Mouse (Mus musculus) spleen, adult 12 weeks (tissue): ENCODE results near the gene Drosha.
"Not testable (repeated sequence)": the region's sequence is repeated elsewhere in the genome, so short reads cannot be mapped to it uniquely, and the experiment has no call there.

Source experiments
- DNase-seq: peaks from one replicate; pipeline ENCODE4 v3.0.0; 2022; ENCODE audit warnings: low spot score

The Drosha gene

DNA sequence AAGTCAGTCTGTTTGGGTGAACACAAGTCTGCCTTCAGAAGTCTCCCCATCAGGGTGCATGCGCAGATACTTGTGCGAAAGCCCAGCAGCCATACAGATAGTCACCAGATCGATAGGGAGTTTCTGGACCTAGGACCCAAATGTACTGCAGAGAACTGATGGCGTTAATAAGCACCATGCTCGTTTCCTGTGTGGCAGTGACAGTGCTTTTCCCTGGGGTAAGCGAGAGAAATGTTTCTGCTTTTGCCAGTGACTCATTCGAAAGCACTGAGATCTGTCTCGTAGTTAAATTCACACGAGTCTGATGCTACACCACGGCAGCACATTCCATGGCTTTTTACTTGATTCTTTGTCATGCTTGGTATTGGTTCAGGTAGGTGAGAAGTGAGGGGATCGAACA, 60.7 kb downstream of the Drosha start:
- DNase-seq, result no peak

DNA sequence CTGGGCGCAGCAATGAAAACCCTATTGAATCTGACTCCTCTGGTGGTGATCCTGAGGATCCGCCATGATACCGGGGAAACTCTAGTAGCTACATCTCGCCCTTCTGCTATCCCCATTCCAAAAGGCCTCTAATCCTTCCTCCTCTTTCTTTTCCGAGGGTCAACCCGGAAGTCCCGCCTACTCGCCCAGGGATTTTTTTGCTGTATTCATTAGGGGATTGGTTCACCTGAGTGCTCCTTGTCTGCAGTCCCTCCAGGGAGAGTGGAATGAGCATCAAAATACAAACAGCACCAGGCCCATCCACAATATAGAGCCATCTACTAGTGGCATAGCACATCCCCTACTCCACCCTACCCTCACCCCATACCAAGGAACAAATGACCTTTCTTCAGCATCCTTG, 62.6 kb downstream of the Drosha start:
- DNase-seq, result no peak

DNA sequence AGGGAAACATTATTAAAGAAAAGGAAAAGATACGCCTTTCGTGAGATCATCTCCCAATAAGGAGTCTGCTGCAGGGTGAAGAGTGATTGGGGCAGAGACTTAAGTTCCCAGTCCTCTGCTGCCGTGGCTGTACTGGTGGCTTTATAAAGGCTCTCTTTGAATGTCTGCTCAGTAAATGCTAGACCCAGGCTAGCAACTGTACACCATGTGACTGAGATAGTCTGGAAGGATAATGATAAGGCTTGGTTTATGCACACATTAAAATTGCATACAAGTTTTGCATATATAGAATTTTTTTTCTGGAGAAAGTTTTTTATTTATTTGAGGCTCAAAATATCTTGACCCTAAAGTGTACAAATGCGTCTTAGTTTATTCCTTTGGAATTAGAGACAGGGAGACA, 63.7 kb downstream of the Drosha start:
- DNase-seq, result no peak

DNA sequence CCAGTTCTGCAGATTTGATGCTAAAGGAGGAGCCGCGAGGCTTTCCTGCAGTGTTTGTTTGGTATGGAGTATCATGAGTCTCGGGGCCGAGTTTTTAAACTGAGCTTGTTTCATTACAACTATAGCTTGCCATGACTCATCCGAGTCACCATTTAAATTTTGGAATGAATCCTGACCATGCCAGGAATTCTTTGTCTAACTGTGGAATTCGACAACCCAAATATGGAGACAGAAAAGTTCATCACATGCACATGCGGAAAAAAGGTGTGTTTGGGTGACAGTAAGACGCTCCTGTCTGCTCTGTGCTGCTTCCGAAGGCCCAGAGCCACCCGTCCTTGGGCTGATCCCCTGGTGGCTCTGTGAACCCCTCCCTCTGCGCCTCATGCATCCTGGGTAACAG, 65.3 kb downstream of the Drosha start:
- DNase-seq, result no peak

DNA sequence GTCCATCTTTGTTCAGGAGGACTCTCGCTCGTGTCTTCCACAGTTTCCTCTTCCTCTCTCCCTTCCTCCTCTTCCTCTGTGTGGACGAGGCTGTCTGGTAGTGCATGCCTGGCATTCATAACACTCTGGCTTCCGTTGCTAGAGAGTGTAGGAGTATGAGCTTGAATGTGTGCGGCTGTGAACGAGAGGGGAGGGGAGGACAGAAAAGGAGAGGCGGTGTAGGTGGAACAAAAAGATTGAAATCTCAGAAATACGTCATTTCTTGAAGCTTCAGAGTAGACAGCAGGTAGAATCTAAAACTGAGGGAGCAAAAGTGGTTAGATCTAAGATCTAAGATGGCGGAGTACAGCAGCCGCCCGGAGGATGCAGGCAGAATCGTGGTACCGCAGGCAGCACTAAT, 70.8 kb downstream of the Drosha start:
- DNase-seq, result no peak

DNA sequence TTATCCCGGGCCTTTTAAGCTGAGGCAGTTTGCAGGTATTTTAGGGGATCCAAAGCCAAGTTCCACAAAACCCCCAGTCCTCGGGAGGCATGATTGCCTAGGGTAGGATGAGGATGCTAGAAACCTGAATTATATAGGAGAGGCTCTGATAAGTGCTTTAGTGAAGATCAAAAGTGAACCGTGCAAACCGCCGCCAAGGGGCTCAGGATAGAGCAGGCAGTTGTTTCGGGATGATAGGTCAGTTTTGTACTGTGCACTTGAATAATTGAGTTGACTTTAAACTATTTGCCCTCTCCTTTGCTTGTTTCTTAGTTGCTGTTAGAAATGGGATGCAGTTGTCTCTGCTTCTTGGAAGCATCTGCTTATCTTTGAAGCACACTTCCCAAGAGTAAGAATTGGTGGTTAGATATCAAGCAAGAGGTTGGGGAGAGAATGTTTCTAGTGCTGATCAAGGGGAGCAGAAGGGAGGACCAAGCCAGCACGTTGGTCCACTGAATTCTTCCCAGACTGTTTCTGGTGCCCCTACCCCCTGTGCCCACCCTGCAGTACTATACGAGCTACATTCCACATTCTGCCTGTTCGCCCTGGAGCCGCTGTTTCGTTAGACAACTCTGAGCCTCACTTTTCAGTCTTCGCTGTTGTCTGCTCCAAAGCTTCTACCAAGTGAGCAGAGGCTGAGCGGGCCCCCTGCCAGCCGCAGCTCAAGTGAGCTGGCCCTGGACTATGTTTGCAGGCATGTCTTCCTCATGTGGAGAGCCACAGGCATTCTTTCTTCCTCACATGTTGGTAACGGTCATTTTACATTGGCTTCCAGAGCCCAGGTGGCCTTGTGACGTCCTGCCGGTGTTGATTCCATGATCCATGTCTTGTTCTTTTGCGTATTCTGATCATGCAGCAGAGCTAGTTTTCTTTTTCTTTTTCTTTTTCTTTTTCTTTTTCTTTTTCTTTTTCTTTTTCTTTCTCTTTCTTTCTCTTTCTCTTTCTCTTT, 71.7 kb downstream of the Drosha start:
- DNase-seq, result peak; percentile 16

DNA sequence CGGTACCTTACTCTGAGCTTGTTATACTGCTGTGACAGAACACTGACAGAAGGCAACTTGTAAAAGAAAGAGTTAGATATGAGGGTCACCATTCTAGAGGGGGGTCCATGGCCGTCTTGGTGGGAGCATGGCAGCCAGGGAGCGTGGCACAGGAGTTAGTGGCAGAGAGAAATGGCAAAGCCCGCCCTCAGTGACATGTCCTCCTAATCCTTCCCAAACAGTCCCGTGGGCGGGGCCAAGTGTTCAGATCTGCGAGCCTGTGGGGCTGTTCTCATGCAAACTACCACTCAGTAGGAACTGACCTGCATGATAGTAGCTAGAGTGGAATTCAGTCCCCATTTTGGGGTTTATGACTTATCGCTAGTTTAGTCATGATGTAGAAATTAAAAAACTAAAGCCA, 73.2 kb downstream of the Drosha start:
- DNase-seq, result no peak

DNA sequence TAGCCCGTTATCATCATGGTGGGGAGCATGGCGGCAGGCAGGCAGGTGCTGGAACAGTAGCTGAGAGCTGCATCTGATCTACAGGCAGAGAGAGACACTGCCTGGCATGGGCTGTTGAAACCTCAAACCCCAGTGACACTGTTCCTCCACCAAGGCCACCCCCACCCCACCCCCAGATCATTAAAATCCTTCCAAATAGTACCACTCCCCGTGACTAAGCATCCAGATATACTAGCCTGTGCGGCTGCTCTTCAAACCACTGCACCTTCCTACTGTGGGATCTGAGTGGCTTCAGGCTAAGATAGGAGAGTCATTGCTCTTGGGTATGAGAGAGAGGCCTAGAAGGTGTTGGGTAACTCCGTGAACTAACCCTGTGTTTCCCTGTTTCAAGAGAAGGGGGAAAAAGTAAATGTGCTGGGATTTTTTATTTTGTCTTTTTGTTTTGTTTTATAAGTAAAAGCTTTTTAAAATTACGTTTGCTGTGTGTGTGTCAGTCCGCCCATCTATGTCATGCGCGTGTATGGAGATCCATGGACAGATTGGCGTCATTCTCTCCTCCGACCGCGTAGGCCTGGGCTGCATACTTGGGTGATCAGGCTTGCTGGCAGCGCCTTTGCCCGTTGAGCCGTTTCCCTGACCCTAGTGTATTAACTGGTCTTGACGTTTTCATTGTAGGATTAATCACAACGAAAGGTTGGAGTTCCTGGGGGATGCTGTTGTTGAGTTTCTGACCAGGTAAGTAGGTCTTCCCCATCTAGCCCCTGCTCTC, 76.0 kb downstream of the Drosha start:
- no peak for DNase-seq

DNA sequence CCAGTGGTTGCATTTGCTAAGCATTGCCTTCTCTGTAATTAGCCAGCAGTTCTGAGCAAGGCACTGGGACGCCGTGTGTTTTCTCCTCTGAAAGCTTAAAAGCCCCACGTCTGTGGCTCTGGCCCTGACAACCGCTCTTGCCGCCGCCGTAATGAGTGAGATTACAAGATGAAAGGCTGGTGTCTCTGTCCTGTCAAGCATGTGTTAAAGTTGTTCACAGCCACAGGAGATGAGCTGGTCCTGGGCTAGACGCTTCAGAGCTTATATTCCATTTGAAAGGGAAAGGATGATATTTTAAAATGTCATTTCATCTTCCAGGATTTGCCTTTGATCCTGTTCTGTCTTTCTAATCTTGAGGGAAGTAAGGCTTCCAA, 76.6 kb downstream of the Drosha start:
- DNase-seq, result no peak

DNA sequence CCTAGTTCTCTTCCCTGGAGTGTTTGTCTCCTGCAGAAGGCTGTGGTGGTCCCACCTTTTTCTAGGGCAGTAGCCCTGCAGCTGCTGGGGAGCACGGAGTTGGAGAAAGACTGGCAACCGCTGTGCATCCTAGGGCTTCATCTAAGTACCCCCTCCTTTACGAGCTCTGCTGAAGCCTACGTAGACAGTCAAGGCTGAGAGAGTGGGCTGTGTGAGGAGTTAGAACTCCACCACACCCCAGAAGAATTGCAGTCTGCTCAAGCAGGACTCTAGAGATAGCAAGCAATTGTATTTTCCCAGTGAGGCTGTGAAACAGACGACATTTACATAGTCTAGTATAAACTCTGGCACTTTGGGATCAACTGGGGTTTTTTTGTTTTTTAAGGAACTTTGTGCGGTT, 79.8 kb downstream of the Drosha start:
- no peak for DNase-seq

DNA sequence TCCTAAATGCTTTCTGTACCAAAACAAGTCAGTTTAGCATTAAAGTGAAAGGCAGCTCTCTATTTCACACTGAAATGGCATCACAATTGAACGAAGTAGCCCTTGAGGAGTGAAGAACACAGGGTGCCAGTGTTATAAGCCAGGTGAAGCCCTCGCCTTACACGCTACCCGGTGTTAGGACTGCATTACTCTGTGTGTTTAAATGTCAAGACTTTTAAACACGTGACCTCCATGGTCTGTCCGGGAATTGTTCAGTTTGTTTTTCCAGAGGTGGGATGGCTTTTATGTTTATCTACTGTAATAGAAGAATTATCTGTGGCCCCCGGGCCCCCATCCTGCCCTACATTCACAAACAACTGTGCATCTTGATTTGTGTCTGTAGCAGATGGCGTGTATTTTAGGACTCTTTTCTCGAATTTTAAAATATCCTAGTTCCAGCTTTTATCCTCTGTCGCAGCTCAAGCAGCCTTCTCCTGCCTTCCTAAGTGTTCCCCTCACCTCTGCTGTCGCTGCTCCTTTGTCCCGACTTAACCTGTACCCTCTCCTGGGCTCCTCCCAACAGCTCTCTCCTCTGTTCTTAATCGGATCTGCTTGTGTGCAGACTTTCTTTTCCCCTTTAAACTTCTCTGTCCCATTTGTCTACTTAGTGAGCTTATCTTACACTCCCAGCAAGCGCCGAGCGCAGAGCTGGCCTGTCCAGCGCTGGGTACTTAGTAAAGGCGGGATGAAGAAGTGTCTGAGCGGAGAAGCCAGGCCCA, 83.5 kb downstream of the Drosha start:
- no peak for DNase-seq

DNA sequence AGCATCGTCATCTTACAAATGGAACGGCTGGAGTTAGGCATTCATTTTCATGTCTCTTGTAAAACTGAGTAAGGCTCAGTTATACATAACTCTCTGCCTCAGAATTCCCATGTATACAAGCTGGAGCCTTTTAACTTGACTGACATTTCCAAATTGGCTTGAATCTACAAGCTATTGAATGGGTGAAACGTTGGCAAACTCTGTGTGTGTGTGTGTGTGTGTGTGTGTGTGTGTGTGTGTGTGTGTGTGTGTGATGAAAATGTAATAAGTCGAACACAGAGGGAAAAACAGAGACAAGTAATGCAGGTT, 84.1 kb downstream of the Drosha start:
- no peak for DNase-seq

DNA sequence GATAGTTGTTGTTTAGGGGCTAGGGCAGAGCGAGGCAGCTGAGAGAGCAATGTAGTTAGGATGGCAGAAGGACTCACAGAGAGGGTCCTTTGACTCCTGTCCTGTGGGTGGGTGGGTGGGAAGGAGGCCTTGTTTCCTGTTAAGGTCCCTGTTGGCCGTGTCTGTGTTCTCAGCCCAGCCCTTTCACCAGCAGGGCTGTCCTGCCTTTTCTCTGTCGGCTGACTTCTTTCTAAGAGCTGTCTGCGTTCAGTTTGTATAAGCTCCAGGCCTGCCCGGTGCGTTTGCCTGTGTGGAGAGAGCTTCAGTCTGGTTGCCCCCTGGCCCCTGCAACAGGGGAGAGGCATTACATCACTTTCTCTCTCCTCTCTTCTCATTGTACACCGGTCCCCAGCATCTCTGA, 84.6 kb downstream of the Drosha start:
- DNase-seq, result no peak

DNA sequence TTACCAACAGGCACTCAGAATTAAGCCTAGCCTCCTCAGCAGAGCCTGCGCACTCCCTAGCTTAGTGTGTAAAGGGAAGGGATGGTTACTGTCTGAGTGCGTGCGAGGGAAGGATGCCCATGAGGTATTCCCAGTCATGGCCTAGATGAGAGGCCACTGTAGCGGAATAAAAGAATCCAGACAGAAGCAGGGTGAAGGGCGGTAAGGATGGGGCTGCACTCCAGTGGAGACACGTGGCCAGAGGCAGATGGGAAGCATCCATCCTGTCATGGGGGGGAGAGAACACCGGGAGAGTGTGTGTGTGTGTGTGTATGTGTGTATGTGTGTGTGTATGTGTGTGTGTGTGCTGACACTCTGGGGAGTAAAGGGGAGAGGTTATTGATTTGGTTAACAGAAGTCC, 86.5 kb downstream of the Drosha start:
- no peak for DNase-seq

DNA sequence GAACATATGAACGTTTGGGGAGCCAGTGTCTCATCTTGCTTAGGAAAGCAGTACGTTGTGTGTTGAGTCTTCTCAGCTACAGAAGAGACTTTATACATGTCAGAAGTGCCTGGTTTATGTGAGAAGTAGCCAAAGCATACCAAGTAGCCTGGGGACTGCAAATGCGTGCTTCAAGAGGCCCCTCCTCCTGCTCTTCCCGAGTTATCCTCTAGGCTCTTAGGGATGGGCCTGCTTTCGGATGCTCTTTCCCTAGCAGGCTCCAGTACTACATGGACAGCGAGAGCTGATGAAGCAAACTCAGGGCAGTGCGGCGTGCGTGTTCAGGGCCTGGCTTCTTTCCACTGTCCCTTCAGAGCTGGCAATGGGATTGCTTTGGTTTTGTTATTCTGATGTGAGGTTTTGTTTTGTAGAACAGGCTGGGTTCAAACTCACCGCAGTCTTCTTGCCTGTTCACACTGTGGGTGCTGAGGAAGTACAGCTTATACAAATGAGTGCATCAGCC, 91.8 kb downstream of the Drosha start:
- no peak for DNase-seq

DNA sequence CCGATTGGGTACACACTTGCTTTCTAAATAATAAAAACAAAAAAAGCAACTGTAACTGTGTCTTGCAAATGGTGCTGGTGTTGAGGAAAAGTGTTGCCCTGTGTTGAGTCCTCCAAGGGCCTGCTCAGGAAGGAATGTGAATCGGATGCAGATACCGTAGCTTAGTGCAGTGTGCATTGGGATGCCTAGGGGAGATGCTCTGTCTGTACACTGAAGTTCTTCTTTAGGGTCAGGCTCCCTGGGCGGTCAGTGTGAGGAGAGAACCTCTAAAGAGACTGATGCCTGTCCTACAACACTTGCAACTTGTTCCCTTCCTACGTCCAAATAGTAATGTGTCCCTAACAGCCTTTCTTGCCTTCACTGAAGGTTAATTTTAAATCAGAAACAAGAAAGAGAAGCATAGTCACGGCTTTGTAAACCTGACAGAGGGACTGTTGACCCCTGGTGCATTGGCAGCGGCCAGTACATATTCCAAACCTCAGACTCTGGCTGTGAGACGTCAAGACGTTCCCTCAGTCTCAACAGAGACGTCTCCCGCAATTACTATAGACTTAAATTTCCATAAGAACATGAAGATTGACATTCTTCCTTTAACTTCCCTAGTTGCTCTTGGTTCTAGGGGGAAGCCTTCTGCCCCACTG, 94.8 kb downstream of the Drosha start:
- not testable (repeated sequence) for DNase-seq

DNA sequence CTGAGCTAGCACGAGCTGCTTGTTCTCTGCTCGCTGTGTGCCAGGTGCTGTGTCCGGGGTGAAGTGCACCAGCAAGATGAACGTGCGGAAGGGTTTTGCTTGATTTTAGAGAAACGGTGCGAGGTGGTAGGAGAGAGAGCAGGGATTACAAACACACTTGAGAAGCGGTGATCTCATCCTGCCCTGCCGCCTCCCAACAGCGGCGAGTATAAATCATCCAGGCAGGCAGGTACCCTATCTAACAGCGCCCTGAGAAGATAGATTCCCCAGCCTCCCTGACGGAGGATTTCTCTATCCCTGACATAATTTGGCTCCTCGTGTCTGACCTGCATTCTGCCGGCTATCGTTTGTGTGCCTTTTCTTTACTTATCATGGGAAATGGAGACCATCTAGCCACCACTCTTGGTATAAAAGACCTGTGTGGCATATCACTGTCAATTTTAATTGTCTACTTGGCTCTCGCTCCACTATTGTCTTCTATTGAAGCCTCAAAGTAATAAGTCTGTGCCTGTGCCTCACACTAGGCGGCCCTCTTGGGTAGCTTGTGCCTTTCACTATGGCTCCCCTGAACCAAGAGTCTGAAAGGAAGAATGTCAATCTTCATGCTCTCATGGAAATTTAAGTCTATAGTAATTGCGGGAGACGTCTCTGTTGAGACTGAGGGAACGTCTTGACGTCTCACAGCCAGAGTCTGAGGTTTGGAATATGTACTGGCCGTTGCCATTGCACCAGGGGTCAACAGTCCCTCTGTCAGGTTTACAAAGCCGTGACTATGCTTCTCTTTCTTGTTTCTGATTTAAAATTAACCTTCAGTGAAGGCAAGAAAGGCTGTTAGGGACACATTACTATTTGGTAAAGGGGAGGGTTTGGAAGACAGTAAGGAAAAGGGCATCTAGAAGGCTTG, 95.6 kb downstream of the Drosha start:
- no peak for DNase-seq

DNA sequence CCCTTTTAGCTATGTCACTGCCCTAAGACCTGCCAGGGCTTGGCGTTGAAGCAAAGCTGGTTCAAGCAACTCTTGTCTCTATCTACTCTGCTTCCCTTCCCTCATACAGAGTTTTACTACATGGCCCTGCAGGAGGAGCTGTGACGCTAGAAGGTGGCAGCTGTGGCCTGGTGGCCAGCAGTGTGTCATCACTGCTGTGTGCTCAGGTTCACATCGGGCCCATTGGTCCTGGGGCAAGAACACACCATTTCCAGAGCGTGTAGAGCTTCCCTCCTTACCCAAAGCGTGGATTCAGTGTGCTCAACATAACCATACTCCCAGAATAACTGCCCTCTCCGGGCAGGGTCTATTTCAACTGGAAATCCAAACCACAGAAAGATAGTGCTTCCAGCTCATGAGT, 97.3 kb downstream of the Drosha start:
- DNase-seq, result no peak

DNA sequence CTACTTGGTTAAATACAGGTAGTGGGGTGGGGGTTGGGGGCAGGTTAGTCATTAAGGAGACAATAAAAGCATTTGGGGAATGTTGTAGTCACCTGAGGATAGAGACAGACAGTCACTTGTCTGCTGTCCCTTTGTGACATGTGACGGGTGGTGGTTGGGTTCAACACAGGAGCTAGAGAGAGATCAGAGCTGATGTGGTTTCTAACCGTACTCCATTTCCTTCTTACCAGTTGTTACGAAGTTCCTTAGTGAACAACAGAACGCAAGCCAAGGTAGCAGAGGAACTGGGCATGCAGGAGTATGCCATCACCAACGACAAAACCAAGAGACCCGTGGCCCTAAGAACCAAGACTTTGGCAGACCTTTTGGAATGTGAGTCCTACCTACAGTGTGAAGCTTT, 99.2 kb downstream of the Drosha start:
- no peak for DNase-seq

DNA sequence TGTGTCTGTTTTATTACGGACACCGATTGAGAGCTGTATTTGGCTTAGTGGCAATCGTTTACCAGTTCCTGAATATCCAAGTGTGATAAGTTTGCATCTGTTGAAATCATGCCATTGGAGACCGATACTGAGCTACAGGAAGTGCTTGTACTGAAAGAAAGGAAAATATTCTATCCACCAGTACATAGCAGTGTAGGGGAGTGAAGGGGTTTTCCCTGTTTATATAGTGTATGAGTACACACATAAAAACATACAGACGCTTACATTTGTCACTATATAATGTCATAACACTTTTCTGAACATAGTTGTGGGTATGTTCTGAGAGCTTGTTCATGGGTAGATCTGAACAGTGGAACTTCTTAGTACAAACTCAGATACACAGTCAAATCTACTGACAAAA, 106.9 kb downstream of the Drosha start:
- DNase-seq, result no peak

DNA sequence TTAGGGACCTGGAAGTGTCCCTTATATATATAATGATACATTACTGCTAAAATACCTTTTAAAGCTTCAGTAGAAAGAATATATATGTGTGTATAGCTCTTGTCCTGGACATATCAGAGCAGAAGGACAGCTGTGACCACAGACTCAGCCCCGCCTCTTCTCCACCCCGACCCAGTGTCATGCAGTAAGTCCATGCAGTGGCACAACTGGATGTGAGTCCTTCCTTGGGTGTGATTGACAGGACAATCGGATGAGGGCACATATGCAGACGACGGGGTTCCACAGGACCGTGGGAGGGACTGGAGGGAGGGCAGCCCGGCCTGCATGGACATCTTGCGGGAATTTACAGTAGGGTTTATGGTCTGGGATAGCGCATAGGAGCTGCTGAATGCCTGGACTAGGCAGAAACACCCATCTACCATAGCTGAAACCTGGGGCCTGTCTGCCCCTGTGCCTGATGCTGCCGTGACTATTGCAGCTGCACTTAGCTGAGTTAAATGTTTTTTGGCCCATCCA, 111.7 kb downstream of the Drosha start:
- no peak for DNase-seq
